Mouse (Mus musculus): ENCODE results near the gene Fbxl5.

DNA sequence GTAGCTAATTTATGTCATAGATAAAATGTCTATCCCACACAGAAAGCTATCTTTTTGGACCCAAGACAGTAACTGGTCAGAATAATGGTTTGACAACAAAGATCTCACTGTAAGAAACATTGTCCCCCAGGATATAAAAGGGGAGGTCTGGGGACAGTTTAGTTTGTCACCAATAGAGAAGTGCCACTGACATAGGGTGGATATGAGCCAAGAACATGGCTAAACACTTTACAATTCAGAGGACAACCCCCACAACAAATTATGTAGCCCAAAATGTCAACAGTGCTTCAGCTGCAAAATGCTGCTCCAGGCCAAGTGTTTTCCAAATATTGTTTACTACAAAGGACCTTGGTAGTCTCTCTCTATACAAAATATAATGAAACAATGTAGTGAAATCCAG, 45.0 kb downstream of the Fbxl5 start:
- TF ChIP-seq E2F4 (IDR thresholded peaks at IDR 0.05; ENCODE audit: insufficient replicate concordance, low read depth, low read length) (no peak), ELF1 (IDR thresholded peaks at IDR 0.05; ENCODE audit: low read depth, low read length) (no peak), EP300 (IDR thresholded peaks at IDR 0.05; ENCODE audit: low read length) (no peak)

Measured in CH12.LX (cell line).